Mouse (Mus musculus) right cerebral cortex, adult 2 months (tissue): ENCODE data around the gene Rgs3.

Experiments used
- DNase-seq, 2 experiments: peaks; one replicate each; pipeline ENCODE4 v3.0.0; 2021 to 2022; ENCODE audit warnings: low spot score in 2 of 2

Gene Rgs3

DNA sequence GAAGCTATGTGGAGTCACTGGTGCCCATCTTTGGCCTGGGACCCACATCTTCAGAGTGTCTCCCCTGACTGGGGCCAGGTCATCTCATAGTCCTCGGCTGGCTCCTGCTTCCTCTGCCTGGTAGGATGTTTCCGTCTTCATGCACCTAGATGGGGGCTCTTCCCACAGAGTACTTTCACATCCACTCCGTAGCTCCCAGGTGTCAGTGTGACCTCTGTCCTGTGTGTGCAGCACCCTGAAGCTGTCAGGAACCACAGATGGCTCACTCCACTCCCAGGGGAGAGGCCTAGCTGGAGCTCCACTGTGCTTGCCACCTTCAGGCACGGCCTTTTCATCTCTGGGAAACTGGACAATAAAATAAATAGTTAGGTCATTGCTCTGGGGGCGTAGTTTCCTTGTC, 128.5 kb downstream of the Rgs3 start:
- no peak for DNase-seq

DNA sequence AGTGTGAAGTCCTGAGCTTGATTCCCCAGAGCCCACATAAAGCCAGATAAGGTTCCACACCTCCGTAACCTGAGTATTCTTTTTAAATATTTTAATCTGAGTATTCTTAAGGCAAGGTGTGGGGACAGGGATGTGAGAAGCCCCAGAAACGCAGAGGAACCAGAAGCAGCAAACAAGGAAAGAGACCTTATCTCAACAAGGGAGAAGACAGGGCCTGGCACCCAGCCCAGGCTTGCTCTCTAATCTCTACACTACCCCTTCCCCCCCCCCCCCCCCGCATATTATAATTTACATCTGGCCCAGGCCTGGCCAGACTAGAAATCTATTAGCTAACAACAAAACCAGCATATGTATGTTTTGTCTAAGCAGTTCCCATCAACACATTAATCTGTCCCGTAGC, 131.3 kb downstream of the Rgs3 start:
- no peak for DNase-seq

DNA sequence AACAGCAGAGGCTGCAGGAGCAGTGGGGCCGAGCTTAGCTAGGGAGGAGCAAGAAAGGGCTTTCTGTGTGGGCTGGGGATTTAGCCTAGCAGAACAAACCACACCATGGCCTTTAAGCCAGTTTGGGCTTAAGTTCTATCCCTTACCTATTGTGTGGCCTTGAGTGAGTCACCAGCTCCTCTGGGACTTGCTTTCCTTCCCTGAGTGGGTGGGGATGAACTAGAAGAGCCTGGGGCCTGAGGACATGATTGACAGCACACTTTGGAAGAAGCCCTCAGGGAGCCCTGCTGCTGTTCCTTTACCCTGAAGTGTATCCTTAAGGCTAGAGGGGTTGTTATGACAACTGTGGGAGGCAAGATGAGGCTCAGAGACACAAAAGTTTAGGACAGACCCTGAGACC, 132.0 kb downstream of the Rgs3 start:
- no peak for DNase-seq

DNA sequence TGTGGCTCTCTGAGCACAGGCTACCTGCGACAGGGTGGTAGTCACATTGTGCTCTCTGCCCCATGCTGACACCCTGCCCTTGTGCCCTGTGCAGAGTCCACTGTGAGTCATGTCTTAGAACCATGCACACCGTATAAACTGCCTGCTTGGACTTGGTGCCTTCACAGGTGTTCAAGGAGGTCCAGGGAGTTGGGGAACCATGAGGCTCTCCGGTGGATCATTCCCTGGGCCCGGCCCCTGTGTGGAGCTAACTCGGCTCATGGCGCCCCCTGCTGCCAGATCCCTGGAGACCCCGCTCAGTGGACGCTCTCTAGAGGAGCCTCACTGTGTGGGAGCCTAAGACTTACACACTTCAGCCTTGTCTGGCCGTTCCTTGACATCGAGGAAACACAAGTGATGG, 134.2 kb downstream of the Rgs3 start:
- DNase-seq = no peak

DNA sequence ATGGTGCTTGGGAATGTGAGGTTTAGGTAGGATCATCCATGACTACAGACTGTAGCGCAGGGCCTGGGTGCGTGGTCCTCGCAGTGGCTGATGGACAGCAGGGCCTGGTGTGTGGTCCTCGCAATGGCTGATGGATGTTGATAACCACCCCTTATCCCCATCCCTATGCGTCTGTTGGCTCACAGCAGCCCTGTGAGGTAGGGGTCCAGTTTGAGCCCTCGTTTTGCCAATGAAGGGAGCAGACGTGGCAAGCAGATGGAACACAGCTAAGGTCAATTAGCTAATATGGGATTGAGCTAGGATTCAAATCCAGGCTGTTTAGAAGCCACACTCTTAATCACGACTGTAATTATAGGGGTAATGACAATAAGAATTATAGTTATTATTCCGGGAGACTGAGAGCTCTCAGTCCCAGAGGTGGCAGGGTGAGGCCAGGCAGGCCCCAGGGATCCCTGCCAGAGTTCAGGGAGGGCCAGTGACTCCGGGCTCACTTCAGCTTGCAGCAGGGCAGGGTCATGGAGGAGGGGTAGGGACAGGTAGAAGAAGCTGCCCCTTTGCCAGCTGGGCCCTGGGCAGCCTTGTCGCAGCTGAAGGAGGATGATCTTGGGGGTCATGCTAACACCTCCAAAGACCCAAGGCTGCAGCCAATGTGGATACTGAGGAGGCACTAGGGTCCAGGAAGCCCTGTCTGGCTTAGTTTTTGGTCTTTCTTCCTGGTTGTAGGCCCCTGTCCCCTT, 135.2 kb downstream of the Rgs3 start:
- DNase-seq = no peak

DNA sequence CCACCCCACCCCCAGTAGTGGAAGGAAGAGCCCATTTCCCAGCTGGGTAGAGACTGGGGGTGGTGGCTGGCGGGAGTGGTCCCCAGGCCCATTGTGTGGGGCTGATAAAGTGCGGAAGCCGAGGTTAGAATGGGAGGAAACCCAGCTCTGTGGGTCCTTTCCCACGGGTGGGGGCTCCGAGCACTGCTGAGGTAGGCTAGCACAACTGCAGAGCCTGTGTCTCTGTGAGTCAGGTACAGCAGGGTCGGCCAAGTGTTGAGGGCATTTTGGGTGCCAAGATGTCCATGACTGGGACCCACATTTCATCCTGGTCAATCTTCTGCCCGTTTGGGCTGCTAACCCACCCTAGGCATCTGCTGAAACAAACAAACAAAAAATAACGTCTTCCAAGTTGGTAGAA, 135.9 kb downstream of the Rgs3 start:
- DNase-seq = no peak

DNA sequence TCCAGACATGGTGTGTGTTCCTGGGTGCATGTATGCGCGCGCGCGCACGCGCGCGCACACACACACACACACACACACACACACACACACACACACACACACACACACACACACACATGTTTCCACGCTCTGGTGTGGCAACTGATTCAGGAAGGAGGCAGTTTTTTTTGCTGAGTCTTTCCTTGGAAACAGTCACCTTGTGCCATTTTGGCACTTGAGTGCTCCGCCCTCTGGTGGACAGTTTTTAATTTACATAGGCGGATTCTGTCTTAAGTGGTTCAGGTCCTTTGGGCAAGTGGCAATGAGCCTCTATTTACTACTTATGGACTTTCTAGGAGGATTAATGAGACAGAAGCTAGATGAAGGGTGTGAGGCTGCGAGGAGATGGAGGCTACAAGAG, 136.3 kb downstream of the Rgs3 start:
- peak; percentile 60 to 71 for DNase-seq

DNA sequence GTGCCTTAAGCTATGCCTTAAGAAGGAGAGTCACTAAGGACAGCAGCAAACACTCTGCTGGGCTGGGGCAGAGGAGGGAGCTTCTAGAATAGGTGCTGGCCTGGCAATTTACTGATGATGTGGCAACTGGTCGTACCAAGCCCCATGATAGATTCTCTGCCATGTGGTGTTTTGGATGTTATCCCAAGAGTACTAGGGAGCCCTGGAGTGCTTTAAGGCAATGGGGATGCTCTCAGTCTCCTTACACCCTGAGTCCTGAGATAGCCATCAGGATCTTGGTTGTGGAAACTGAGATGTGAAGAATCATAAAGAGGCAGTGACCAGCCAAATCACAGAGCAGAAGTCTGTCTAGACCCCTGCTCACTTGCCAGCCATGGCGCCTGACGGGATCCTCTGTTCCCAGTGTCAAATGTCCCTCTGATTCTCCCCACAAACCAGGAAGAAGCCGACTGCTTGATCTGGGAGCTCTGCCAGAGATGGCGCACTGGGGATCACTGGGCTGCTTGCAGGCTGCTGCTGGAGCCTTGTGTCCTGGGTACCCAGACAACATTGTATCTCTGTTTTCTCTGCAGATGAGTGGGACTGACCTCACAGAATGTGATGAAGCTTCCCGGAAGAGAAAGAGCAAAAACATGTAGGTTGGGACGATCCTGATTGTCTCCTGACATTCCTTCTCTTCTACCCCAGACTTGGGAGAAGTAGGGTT, 137.2 kb downstream of the Rgs3 start:
- DNase-seq = no peak

DNA sequence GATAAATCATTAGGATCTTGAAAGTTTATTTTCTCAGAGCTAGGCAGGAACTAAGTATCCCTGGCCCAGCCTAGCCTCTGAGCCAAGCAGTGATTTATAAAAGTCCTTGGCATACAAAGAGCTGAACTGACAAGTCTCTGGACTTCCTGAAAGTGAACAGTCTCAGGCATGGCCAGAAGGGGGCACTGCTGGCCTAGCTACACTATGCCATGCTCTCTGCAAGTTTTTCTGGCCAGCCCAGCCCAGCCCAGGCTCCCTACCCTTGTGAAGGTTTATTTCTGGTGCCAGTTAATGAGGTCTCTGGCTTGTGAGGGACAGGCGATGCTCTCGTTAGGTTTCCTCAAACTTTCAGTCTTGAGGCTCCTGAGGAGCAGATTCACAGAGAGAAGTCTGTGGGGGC, 137.8 kb downstream of the Rgs3 start:
- DNase-seq = peak; percentile 88 to 93

DNA sequence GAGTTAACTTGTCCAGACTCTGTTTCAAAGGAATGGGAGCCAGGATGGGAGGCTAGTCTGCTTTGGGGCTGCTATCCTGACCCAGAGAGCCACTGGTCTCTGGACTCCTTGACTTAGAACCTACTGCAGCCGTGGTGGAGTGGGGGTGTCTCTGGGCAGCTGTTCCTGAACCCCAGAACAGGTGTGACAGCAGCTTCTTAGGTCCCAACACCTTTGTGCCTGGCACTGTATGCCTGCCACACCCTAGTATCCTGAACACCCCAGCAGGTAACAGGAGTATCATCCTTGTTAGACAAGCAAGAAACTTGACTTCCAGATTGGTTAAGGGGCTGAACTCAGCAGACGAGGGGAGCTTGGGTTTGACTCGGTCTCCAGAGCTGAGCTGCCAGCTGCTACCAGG, 138.9 kb downstream of the Rgs3 start:
- DNase-seq = no peak

DNA sequence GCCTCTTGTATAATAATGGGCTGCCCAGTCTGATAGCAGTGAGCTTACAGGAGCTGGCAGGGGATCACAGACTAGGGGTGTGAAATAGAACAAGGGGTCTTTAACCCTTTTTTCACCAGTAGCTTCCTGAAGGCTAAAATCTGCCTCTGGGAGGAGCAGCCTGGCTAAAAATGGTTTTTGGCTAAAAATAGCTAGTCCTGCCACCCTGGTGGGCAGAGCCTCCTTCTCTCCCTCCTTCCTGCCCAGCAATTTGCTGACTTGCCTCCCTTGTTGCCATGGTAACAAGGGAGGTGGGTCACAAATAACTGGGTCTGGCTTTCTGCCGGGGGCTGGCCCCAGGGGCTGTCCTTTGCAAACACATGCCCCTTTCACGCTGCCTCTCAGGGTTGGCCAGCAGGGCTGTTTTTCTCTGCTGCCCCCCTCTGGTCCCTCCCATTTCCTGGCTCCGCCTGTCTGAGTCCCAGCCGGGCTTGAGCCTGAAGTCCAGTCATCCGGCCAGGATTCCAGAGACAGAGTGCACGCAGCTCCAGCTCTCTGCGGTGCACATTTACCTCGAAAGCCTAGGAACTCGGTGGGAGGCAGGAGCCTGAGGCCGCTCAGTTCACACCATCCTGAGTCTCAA, 139.7 kb downstream of the Rgs3 start:
- peak; percentile 92 to 93 for DNase-seq

DNA sequence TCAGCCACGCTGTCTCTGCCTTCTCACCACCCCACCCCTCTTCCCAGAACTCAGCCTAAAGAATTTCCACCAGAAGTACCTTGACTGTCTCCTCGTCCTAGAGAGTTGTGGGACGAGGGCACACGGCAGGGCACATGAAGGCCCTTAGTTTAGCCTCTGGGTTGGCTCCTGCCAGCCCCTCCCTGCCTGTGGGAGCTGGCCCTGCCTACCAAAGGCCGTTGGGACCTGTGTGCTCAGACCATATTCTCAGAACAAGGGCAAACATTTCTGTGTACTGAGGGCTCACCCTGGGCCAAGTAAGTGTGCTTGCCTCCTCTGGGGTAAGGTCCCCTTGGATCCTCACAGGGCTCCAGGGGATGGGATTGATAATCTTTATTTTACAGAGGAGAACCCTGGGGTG, 140.8 kb downstream of the Rgs3 start:
- DNase-seq = no peak

DNA sequence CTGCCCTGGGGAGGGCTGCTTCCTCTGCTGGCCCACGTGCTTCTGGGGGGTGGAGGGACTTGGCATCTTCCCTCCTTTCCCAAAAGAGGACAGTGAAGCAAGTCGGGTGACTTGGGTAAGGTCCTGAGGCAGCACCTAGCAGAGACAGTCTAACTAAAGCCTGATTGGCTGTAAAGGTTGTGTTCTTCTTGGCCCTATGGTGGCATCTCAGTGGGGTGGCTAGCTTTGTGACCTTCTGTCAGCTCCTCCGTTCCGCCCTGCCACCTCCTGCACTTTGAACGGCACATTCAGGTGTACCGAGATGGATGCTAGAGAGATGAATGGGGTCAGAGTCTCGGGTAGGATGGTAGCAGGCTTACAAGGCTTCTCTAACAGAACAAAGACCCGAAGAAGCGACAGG, 143.5 kb downstream of the Rgs3 start:
- no peak for DNase-seq

DNA sequence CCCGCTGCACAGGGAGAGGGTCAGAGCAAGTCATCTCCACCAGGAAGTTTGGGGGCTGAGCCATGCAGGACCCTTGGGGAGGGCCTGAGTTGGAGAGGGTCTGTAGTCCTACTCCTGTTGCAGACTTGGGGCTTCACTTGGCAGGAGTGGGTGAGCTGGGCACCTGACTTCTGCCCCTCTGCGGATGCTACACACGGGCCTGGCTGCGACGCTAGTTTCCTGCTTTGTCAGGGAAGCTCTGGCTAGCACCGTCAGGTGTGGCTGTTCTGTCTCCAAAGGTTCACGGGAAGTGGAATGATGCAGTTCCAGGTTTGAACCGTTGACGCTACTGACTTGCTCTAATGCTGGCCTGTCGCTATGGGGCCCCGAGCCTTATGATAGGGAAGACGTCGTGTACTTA, 144.6 kb downstream of the Rgs3 start:
- no peak for DNase-seq

DNA sequence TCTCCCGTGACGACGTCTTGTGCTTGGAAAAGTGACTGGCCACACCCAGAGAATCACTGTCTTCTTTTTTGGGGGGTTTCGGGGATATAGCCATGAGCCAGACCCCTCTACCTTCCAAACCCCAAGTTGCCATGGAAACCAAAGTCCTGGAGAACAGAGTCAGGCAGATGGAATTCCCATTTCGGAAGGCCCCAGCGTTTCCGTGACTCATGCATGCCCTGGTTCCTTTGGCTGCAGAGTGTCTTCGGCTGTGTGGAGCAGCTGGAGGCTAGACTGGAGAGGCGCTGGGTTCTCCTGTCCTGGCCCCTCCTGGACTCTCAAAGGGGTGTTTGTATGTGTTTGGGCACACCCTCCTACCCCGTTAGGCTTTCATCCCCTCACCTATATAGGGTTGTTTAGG, 145.4 kb downstream of the Rgs3 start:
- DNase-seq = no peak

DNA sequence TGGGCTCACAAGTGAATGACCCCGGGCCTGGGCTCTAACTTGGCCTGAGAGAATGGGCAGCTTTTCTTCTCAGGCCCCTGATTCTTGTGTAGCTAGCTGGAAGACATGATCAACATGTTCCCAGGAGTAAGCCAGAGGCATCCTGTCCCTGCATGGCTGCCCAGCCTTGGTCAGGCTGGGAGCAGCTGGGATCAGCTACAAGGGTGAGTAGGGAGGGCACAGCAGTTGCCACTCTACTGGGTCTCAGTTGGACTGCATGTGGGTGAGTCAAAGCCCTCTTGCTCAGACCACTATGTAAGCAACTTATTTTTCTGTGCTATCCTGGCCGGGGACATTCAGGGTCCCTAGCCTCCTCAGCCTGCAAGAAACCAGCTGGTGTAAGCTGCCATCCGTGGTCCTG, 146.1 kb downstream of the Rgs3 start:
- no peak for DNase-seq

DNA sequence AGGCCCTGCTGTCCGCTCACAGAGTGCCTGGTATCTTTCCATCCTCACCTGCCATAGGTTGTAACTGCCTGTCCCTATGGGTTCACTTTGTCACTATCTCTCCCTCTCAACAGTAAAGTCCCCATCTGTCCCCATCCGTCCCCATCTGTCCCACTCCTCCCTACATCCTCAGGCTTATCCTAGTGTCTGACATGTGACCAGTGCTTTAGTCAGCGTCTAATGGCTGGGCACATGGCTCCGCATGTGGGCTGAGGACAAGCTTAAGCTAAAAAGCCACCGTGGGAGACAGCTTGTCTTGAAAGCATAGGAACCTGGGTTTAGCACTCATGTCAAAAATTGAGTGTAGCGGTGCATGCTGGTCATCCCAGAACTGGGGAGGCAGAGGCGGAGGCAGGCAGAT, 148.4 kb downstream of the Rgs3 start:
- no peak for DNase-seq

DNA sequence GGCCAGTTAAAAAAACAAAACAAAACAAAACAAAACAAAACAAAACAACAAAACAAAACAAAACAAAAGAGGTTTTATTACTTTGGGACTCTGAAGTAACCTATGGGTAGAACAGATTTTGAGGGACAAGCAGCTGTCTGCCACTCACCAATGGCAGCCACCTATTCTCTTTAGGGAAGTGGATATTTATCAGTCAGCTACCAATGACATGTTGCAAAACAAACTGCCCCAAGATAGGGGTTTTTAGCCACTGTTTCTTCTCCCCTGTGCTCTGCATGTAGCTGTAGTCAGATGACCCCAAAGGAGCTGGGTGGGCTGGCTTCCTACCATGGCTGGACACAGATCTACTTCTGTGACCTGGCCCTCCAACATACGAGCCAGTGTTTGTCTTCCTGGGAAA, 149.3 kb downstream of the Rgs3 start:
- no peak for DNase-seq

DNA sequence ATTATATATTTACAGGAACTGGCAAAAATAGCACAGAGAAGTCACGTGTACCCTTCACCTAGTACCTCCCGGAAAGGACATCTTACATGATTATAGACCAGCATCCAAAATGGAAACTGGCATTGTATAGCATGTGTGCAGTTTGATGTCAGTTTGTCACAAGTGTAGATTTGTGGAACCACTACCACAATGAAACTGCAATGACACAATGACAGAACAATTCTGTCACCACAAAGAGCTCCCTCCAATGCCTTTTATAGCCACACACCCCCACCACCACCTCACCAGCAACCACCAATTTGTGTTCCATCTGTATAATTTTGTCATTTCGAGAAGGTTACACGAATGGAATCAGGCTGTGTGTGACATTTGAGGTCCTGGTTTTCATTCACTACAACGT, 149.8 kb downstream of the Rgs3 start:
- DNase-seq = no peak

DNA sequence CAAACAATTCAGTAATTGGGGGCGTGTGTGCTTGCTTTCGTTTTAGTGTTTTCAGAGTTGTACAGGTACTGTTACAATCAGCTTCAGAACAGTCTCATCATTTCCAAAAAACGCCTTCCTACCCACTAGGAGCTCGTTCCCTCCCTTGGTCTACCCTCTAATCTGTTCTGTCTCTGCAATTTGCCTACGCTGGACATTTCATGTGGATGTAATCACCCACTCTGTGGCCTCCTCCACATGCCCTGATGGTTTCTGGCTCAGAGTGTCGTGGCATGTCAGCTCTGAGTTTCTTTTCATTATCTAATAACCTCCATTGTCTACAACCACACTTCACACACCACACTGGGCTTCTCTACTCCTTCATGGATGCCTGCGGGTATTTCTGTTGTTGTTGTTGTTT, 151.5 kb downstream of the Rgs3 start:
- DNase-seq = no peak

DNA sequence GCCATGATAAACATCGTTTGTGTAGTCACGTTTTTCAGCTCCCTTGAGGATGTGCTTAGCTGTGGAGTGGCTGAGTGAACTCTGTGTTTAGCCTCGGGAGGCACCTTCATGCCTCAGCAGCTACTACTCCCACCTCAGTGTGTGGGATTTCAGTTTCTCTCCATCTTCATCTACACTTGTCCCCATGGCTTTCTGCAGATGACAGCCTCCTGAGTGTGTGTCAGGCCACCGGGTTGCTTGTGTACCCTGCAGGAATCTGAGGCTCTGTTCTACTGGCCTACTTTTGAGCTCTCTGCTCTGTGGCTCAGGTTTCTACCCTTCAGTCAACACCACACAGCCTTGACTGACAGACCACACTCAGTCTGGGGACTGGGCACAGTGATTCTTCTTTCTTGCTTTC, 151.9 kb downstream of the Rgs3 start:
- no peak for DNase-seq

DNA sequence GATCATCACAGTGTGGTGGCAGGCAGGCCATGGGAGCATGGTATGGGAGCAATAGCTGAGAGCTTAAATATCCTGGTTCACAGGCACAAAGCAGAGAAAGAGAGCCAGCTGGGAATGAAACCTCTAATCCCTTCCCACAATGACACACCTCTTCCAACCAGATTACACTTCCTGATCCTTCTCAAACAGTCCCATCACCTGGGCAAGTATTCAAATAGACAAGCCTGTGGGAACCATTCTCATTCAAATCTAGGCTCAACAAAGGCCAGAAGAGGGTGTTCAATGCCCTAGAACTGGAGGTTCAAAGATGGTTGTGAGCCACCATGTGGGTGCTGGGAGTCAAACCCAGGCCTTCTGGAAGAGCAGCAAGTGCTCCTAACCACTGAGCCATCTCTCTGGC, 161.2 kb downstream of the Rgs3 start:
- DNase-seq = no peak

DNA sequence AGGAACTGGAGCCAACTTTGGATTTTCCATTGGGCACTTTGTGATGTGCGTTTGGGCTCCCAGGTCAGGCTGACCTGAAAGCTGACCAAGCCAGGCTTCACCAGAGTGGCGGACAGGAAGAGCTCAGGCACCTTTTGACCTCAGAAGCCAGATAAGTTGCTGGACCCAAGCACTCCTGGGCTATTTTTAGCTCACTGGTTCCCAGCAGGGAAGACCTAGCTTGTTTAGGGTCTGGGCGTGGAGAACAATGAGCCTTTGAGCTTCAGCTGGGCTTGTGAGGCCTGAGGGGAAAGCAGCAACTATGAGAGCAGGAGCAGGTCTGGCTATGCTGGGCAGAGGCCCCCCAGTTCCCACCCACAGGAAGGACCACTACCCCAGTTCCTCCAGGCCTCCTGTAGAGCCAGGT, 162.4 kb downstream of the Rgs3 start:
- DNase-seq = no peak
